Comparison of ENCODE assay signal across 28 mouse cellular contexts in genomic region chr1:189611775-189612174, GRCm38 (mm10).
DNase-seq lines count a peak whose midpoint lies in the region; ATAC-seq and TF ChIP-seq lines count a peak whose summit lies in the region.
"Had no signal": no experiment of that assay in that cellular context is flagged by ENCODE, and none has a peak within 500 bp of the region (broad histone marks: within the 10 kb centered on the region; RNA-seq: fewer than 3 reads in every experiment).

No protein-coding gene starts in this region.

- no peaks in the 10 kb centered on the region for H3K27me3 ChIP-seq in kidney, embryonic 15.5 days
- H3K27me3 ChIP-seq in lung, embryonic 16.5 days (ENCODE audit: control insufficient read depth, insufficient read depth, low read depth, low read length) = no peaks in the 10 kb centered on the region
- H3K27me3 ChIP-seq in forebrain, embryonic 12.5 days = no peaks in the 10 kb centered on the region
- H3K27me3 ChIP-seq: limb, embryonic 12.5 days; midbrain, embryonic 15.5 days; neural tube, embryonic 12.5 days had no signal

- peak overlapping the region; percentile 68; the same call in 1 of the 2 replicates for H3K27ac ChIP-seq in kidney, embryonic 15.5 days
- H3K27ac ChIP-seq in lung, embryonic 16.5 days (ENCODE audit: low read length) = no peak overlapping the region
- H3K27ac ChIP-seq in forebrain, embryonic 12.5 days = no peak overlapping the region
- H3K27ac ChIP-seq: forebrain, embryonic 10.5 days; heart, embryonic 13.5 days; hindbrain, embryonic 14.5 days; layer of hippocampus, adult 2 months; limb, embryonic 12.5 days; midbrain, embryonic 15.5 days; neural tube, embryonic 12.5 days had no signal

- 39% methylated on average over 4 of the region's 4 CpGs for WGBS in kidney, embryonic 15.5 days
- 60% methylated on average over 4 of the region's 4 CpGs for WGBS in lung, embryonic 16.5 days
- 74% methylated on average over 4 of the region's 4 CpGs for WGBS in lung, adult 2 months
- WGBS in forebrain, embryonic 12.5 days = 75% methylated on average over 4 of the region's 4 CpGs

- ATAC-seq in kidney, embryonic 15.5 days (replicated peaks; ENCODE audit: low FRiP score) = peak; percentile 90
- peak; percentile 88 for ATAC-seq in lung, embryonic 16.5 days (ENCODE audit: low read depth)
- no peak for ATAC-seq in forebrain, embryonic 12.5 days (ENCODE audit: low FRiP score)
- ATAC-seq: activated CD4-positive, CD25-positive, alpha-beta regulatory T cell, adult 4 months; forebrain, postnatal 0 days; inflammation-experienced regulatory T-cells, adult 6 months; liver, postnatal 0 days; midbrain, embryonic 15.5 days had no signal

- H3K9ac ChIP-seq in kidney, embryonic 15.5 days = no peak overlapping the region
- no peak overlapping the region for H3K9ac ChIP-seq in lung, embryonic 16.5 days (ENCODE audit: low read length)
- H3K9ac ChIP-seq in forebrain, embryonic 12.5 days = no peak overlapping the region
- H3K9ac ChIP-seq: forebrain, postnatal 0 days; heart, embryonic 13.5 days; hindbrain, embryonic 14.5 days; limb, embryonic 12.5 days; liver, postnatal 0 days; midbrain, embryonic 15.5 days; neural tube, embryonic 12.5 days had no signal

- H3K4me3 ChIP-seq in kidney, embryonic 15.5 days (replicated peaks) = no peak overlapping the region
- no peak overlapping the region for H3K4me3 ChIP-seq in lung, embryonic 16.5 days (ENCODE audit: low read length)
- H3K4me3 ChIP-seq in lung, adult 2 months (replicated peaks; ENCODE audit: extremely low read depth, low read depth, low read length) = no peak overlapping the region
- H3K4me3 ChIP-seq in forebrain, embryonic 12.5 days (replicated peaks) = no peak overlapping the region
- H3K4me3 ChIP-seq: forebrain, embryonic 10.5 days; heart, embryonic 13.5 days; layer of hippocampus, adult 2 months; limb, embryonic 12.5 days; midbrain, embryonic 15.5 days; neural tube, embryonic 12.5 days had no signal

- no peaks in the 10 kb centered on the region for H3K36me3 ChIP-seq in kidney, embryonic 15.5 days
- H3K36me3 ChIP-seq in lung, embryonic 16.5 days (ENCODE audit: control insufficient read depth, insufficient read depth, low read length) = no peaks in the 10 kb centered on the region
- no peaks in the 10 kb centered on the region for H3K36me3 ChIP-seq in forebrain, embryonic 12.5 days (replicated peaks)
- H3K36me3 ChIP-seq: forebrain, embryonic 10.5 days; heart, embryonic 13.5 days; limb, embryonic 12.5 days; midbrain, embryonic 15.5 days; neural tube, embryonic 12.5 days had no signal

- H3K4me2 ChIP-seq in kidney, embryonic 15.5 days = 0 out of 2 replicates have a peak overlapping the region, but pooled peaks have one; percentile 9
- no peak overlapping the region for H3K4me2 ChIP-seq in lung, embryonic 16.5 days (ENCODE audit: low read depth, low read length)
- H3K4me2 ChIP-seq in forebrain, embryonic 12.5 days = no peak overlapping the region
- H3K4me2 ChIP-seq: heart, embryonic 13.5 days; hindbrain, embryonic 14.5 days; limb, embryonic 12.5 days; liver, embryonic 11.5 days; midbrain, embryonic 15.5 days; neural tube, embryonic 12.5 days had no signal

- peak; percentile 31 for DNase-seq in embryo, embryonic 10 days (ENCODE audit: low spot score)
- DNase-seq in embryo, embryonic 9.5 days (ENCODE audit: extremely low spot score) = no peak
- no peak for DNase-seq in kidney, postnatal 36 days
- no peak for DNase-seq in lung, adult 2 months
- no peak for DNase-seq in cerebellum, adult 9-11 months
- DNase-seq: adrenal gland, postnatal 10 days; cerebellum, adult 18-20 months; cerebellum, postnatal 36 days; forebrain, postnatal 0 days; gastrocnemius, postnatal 25 days; heart, adult 18-20 months; heart, postnatal 36 days; liver, postnatal 0 days; right cerebral cortex, postnatal 14 days; thymus, postnatal 14 days had no signal

- no peak for TF ChIP-seq POLR2A in lung, adult 2 months (IDR thresholded peaks at IDR 0.05; ENCODE audit: borderline replicate concordance, extremely low read depth, low read depth, low read length)

- no peaks in the 10 kb centered on the region for H3K9me3 ChIP-seq in kidney, embryonic 15.5 days (replicated peaks)
- H3K9me3 ChIP-seq in lung, embryonic 16.5 days (ENCODE audit: control insufficient read depth, low read length) = no peaks in the 10 kb centered on the region
- no peaks in the 10 kb centered on the region for H3K9me3 ChIP-seq in forebrain, embryonic 12.5 days
- H3K9me3 ChIP-seq: forebrain, embryonic 10.5 days; heart, embryonic 13.5 days; limb, embryonic 12.5 days; midbrain, embryonic 15.5 days; neural tube, embryonic 12.5 days had no signal

- peaks cover 24% of the 10 kb centered on the region for H3K4me1 ChIP-seq in kidney, embryonic 15.5 days
- H3K4me1 ChIP-seq in lung, embryonic 16.5 days (replicated peaks; ENCODE audit: control insufficient read depth, insufficient read depth, low read length) = peaks cover 6% of the 10 kb centered on the region
- 0 out of 2 replicates have a peak, but pooled peaks cover 2% of the 10 kb centered on the region for H3K4me1 ChIP-seq in lung, adult 2 months (ENCODE audit: control insufficient read depth, insufficient read depth, low read length)
- no peaks in the 10 kb centered on the region for H3K4me1 ChIP-seq in forebrain, embryonic 12.5 days
- H3K4me1 ChIP-seq: midbrain, embryonic 15.5 days; neural tube, embryonic 12.5 days had no signal

- no peak for TF ChIP-seq CTCF in lung, adult 2 months (IDR thresholded peaks at IDR 0.05; ENCODE audit: insufficient read depth, low read length)
